Mouse (Mus musculus): ENCODE data around the gene Unc13d. TPM values are rescaled to one million over a fixed set of nuclear protein-coding genes. Genes with fewer than 3 reads are reported as not detected.
A peak's percentile ranks its signal among the peaks of the same experiment; 100 is the strongest.

Unc13d gene
- polyA plus RNA-seq, 1 experiment from 2014 or later, result 1.1 TPM

DNA sequence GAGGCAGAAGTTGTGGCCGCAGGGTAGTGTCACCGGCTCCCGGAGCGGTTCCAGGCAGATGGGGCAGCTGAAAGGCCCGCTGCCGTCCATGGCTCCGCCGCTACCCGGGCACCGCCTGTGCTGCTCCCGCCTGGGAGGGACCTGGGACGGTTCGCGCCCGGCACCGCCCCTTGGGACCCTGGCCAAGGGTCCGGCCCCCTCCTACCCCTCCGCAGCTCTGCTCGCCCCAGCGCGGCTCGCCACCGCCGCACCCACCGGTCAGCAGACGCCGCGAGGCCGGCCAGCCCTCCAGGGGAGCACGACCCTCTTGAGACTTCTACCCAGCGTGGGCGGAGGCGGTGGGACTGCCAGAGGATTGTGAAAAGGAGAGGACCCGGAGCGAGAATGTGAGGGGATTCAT lies 32.4 kb upstream of the Unc13d start:
- 3% methylated on average over 35 of the region's 35 CpGs for WGBS
- Histone ChIP-seq H3K4me1 (ENCODE audit: control insufficient read depth, insufficient read depth, low read length) (peaks cover 6% of the 10 kb centered on the region; the same call in 1 of the 2 replicates), H3K9me3 (ENCODE audit: control insufficient read depth, low read length) (no peaks in the 10 kb centered on the region), H3K4me3 (replicated peaks; ENCODE audit: low read depth, low read length) (peak overlapping the region; percentile 28), H3K27me3 (ENCODE audit: control insufficient read depth, insufficient read depth, low read length) (peaks cover 65% of the 10 kb centered on the region), H3K4me2 (ENCODE audit: low read length) (peak overlapping the region; percentile 50), H3K36me3 (ENCODE audit: control insufficient read depth, insufficient read depth, low read length) (no peaks in the 10 kb centered on the region), H3K9ac (replicated peaks; ENCODE audit: low read length) (peak overlapping the region; percentile 26; the same call in 1 of the 2 replicates), H3K27ac (replicated peaks; ENCODE audit: low read depth, low read length) (no peak overlapping the region)
- ATAC-seq (ENCODE audit: low FRiP score, low TSS enrichment), result no peak
- DNase-seq, result no peak

DNA sequence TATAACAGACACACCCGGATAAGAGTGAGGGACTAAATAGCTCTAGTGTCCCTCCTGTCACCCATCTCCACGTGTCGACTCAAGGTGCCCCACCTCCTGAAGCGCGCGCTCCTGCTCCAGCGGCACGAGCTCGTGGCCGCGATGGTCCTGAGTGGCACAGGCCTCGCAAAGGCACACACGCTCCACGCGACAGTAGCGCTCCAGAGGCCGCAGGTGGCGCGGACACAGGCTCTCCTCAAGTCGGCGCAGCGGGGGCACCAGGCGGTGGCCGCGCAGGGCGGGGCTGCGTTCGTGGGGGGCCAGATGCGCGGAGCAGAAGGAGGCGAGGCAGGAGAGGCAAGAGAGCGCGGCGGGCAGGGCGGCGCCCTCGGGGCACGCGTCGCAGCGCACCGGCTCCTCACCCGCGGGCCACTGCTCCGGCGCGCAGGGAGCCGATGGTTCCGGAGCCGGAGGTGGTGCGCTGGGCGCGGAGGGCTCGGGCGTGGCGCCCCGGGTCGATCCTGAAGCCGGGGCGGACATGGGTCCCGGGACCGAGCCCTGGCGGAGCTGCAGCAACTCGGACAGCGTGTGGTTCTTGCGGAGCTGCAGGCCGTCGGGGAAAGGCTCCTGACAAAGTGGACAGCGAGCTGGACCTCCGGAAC lies 31.8 kb upstream of the Unc13d start:
- H3K4me1 ChIP-seq (ENCODE audit: control insufficient read depth, insufficient read depth, low read length), result peaks cover 7% of the 10 kb centered on the region
- H3K36me3 ChIP-seq (ENCODE audit: control insufficient read depth, insufficient read depth, low read length), result no peaks in the 10 kb centered on the region
- H3K4me3 ChIP-seq (replicated peaks; ENCODE audit: low read depth, low read length), result peak overlapping the region; percentile 28
- no peak for DNase-seq
- H3K9ac ChIP-seq (replicated peaks; ENCODE audit: low read length), result peak overlapping the region; percentile 26; the same call in 1 of the 2 replicates
- no peak for ATAC-seq (ENCODE audit: low FRiP score, low TSS enrichment)
- whole genome bisulfite sequencing, result 2% methylated on average over 69 of the region's 70 CpGs
- H3K9me3 ChIP-seq (ENCODE audit: control insufficient read depth, low read length), result no peaks in the 10 kb centered on the region
- peaks cover 65% of the 10 kb centered on the region for H3K27me3 ChIP-seq (ENCODE audit: control insufficient read depth, insufficient read depth, low read length)
- no peak overlapping the region for H3K27ac ChIP-seq (replicated peaks; ENCODE audit: low read depth, low read length)
- H3K4me2 ChIP-seq (ENCODE audit: low read length), result peak overlapping the region; percentile 50

DNA sequence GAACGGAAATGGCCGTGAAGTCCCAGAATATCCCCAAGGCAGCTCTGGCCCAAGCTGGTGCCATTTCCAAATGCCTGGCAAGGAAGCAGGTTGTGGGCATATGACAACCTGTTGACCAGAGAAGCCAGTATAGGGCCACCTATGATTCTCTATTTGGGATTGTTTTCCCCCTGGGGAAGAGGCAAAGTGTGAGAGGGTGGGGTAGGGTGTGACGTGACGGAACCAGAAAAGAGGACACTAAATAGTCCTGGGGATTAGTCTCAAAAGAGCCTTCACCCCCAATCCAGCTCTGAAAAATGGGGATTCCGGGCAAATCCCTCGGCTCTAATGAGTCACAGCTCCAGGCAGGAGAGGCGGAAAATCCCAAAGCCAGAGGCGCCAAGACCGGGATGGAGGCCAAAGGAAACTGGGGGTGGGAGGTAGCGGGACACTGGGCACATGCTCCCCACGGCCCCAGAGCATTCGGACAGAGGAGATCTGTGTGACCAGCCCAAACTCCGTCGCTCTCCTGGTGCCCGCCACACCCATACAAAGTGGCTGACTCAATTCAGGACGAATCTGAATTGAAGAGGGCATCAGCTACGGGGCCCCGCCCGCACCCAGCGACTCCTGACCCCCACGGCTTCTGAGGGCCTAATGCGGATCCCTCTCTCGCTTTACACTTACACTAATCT lies 30.8 kb upstream of the Unc13d start:
- Histone ChIP-seq H3K9me3 (ENCODE audit: control insufficient read depth, low read length) (no peaks in the 10 kb centered on the region), H3K27ac (replicated peaks; ENCODE audit: low read depth, low read length) (no peak overlapping the region), H3K27me3 (ENCODE audit: control insufficient read depth, insufficient read depth, low read length) (peaks cover 65% of the 10 kb centered on the region), H3K4me2 (ENCODE audit: low read length) (no peak overlapping the region), H3K4me3 (replicated peaks; ENCODE audit: low read depth, low read length) (peak overlapping the region; percentile 28; the same call in 1 of the 2 replicates), H3K4me1 (ENCODE audit: control insufficient read depth, insufficient read depth, low read length) (peaks cover 17% of the 10 kb centered on the region), H3K36me3 (ENCODE audit: control insufficient read depth, insufficient read depth, low read length) (no peaks in the 10 kb centered on the region), H3K9ac (replicated peaks; ENCODE audit: low read length) (no peak overlapping the region)
- no peak for ATAC-seq (ENCODE audit: low FRiP score, low TSS enrichment)
- no peak for DNase-seq
- 6% methylated on average over 23 of the region's 23 CpGs for WGBS

GRCm38 (mm10) chr11:116107777-116108285 lies 30.1 kb upstream of the Unc13d start:
- Histone ChIP-seq H3K36me3 (ENCODE audit: control insufficient read depth, insufficient read depth, low read length) (no peaks in the 10 kb centered on the region), H3K4me3 (replicated peaks; ENCODE audit: low read depth, low read length) (no peak overlapping the region), H3K9me3 (ENCODE audit: control insufficient read depth, low read length) (no peaks in the 10 kb centered on the region), H3K4me2 (ENCODE audit: low read length) (no peak overlapping the region), H3K27me3 (ENCODE audit: control insufficient read depth, insufficient read depth, low read length) (peaks cover 65% of the 10 kb centered on the region), H3K4me1 (ENCODE audit: control insufficient read depth, insufficient read depth, low read length) (peaks cover 18% of the 10 kb centered on the region), H3K9ac (replicated peaks; ENCODE audit: low read length) (no peak overlapping the region), H3K27ac (replicated peaks; ENCODE audit: low read depth, low read length) (no peak overlapping the region)
- WGBS, result 7% methylated on average over 19 of the region's 19 CpGs
- ATAC-seq (ENCODE audit: low FRiP score, low TSS enrichment), result no peak
- DNase-seq, result no peak

GRCm38 (mm10) chr11:116106963-116107776 lies 29.4 kb upstream of the Unc13d start:
- peaks cover 18% of the 10 kb centered on the region for H3K4me1 ChIP-seq (ENCODE audit: control insufficient read depth, insufficient read depth, low read length)
- ATAC-seq (ENCODE audit: low FRiP score, low TSS enrichment) (no peak), DNase-seq (no peak)
- 20% methylated on average over 14 of the region's 14 CpGs for WGBS
- no peak overlapping the region for H3K27ac ChIP-seq (replicated peaks; ENCODE audit: low read depth, low read length)
- peaks cover 65% of the 10 kb centered on the region for H3K27me3 ChIP-seq (ENCODE audit: control insufficient read depth, insufficient read depth, low read length)
- no peaks in the 10 kb centered on the region for H3K36me3 ChIP-seq (ENCODE audit: control insufficient read depth, insufficient read depth, low read length)
- no peak overlapping the region for H3K4me3 ChIP-seq (replicated peaks; ENCODE audit: low read depth, low read length)
- H3K9me3 ChIP-seq (ENCODE audit: control insufficient read depth, low read length), result no peaks in the 10 kb centered on the region
- no peak overlapping the region for H3K9ac ChIP-seq (replicated peaks; ENCODE audit: low read length)
- no peak overlapping the region for H3K4me2 ChIP-seq (ENCODE audit: low read length)

DNA sequence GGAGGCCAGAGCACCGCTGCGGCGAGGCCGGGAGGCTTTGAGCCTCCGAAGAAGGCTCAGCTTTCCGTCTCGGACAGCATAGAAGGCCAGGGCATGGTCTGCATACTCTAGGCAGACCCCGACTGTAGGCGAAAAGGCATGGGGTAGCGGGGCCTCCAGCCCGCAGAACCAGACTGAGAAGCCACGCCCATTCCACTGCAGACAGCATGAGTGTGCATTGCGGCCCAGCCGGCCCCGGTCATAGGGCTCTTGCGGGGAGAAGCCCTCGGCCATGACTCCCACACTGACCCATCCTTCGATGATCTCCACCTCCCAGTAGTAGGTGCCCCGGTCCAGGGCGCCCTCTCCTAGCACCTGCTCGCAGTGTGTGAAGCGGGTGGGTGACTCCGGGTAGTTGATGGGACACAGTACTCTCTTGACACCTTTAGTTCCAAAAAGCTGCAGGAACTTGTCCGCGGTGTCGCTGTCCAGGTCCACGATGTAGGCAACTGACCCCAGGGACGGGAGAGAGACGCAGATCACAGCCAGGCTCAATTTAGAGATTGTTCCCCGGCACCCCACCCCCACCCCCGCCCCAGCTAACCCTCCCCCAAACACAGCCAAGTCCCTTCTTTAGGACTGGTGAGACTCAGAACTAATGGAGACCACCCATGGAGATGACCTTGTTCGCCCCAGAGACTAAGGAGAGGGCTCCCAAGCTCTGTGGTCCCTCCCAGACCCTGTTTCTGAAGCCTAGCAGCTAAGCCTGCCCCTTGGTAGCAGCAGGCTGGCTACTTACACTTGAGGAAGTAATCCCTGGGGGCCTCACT lies 28.6 kb upstream of the Unc13d start:
- DNase-seq (no peak), ATAC-seq (ENCODE audit: low FRiP score, low TSS enrichment) (no peak)
- no peaks in the 10 kb centered on the region for H3K9me3 ChIP-seq (ENCODE audit: control insufficient read depth, low read length)
- no peak overlapping the region for H3K27ac ChIP-seq (replicated peaks; ENCODE audit: low read depth, low read length)
- H3K27me3 ChIP-seq (ENCODE audit: control insufficient read depth, insufficient read depth, low read length), result peaks cover 59% of the 10 kb centered on the region
- H3K4me3 ChIP-seq (replicated peaks; ENCODE audit: low read depth, low read length), result no peak overlapping the region
- H3K9ac ChIP-seq (replicated peaks; ENCODE audit: low read length), result no peak overlapping the region
- peaks cover 20% of the 10 kb centered on the region for H3K4me1 ChIP-seq (ENCODE audit: control insufficient read depth, insufficient read depth, low read length)
- WGBS, result 24% methylated on average over 32 of the region's 32 CpGs
- H3K4me2 ChIP-seq (ENCODE audit: low read length), result peak overlapping the region; percentile 19; the same call in 1 of the 2 replicates
- H3K36me3 ChIP-seq (ENCODE audit: control insufficient read depth, insufficient read depth, low read length), result no peaks in the 10 kb centered on the region

- H3K36me3 ChIP-seq (ENCODE audit: control insufficient read depth, insufficient read depth, low read length), result no peaks in the 10 kb centered on the region
- DNase-seq, result no peak
- no peaks in the 10 kb centered on the region for H3K9me3 ChIP-seq (ENCODE audit: control insufficient read depth, low read length)
- 92% methylated on average over 2 of the region's 2 CpGs for WGBS
- no peak overlapping the region for H3K27ac ChIP-seq (replicated peaks; ENCODE audit: low read depth, low read length)
- no peak for ATAC-seq (ENCODE audit: low FRiP score, low TSS enrichment)
- H3K4me1 ChIP-seq (ENCODE audit: control insufficient read depth, insufficient read depth, low read length), result peaks cover 18% of the 10 kb centered on the region
- H3K4me2 ChIP-seq (ENCODE audit: low read length), result no peak overlapping the region
- no peak overlapping the region for H3K4me3 ChIP-seq (replicated peaks; ENCODE audit: low read depth, low read length)
- no peak overlapping the region for H3K9ac ChIP-seq (replicated peaks; ENCODE audit: low read length)
- peaks cover 46% of the 10 kb centered on the region for H3K27me3 ChIP-seq (ENCODE audit: control insufficient read depth, insufficient read depth, low read length)
These were observed 27.3 kb upstream of the Unc13d start for GRCm38 (mm10) chr11:116105065-116105464.

Data from midbrain, embryonic 14.5 days (tissue).